Mouse (Mus musculus) gonadal fat pad, adult 2 months (tissue): ENCODE data around the gene Eya2. TPM values are rescaled to one million over a fixed set of nuclear protein-coding genes. Genes with fewer than 3 reads are reported as not detected.
"Not testable (repeated sequence)": the region's sequence is repeated elsewhere in the genome, so short reads cannot be mapped to it uniquely, and the experiment has no call there.

ENCODE experiments used
- DNase-seq: peaks from one replicate; pipeline ENCODE4 v3.0.0-alpha.2; 2012; ENCODE audit warnings: low read depth
- polyA plus RNA-seq: library from polyadenylated mRNA; depleted of rRNA; stranded (reverse); fragments of >200 nt; gene quantifications from 2 replicates; pipeline ENCODE4 v1.2.3, GENCODE M21; 2012

Eya2 gene
- polyA plus RNA-seq, 1 experiment: 30.3 TPM

GRCm38 (mm10) chr2:165769375-165769948 is 174.6 kb downstream of the Eya2 start:
- DNase-seq: no peak

GRCm38 (mm10) chr2:165778927-165779326 is 184.1 kb downstream of the Eya2 start:
- DNase-seq: peak; percentile 88

GRCm38 (mm10) chr2:165782324-165782723 is 187.5 kb downstream of the Eya2 start:
- DNase-seq: no peak

- DNase-seq: no peak
Measured at GRCm38 (mm10) chr2:165785312-165786036, 190.6 kb downstream of the Eya2 start.

- no peak for DNase-seq
Measured at GRCm38 (mm10) chr2:165786467-165786866, 191.6 kb downstream of the Eya2 start.

GRCm38 (mm10) chr2:165788005-165788404 is 193.2 kb downstream of the Eya2 start:
- no peak for DNase-seq

- peak; percentile 56 for DNase-seq
Measured at GRCm38 (mm10) chr2:165788796-165789195, 194.0 kb downstream of the Eya2 start.

GRCm38 (mm10) chr2:165789667-165790066 is 194.8 kb downstream of the Eya2 start:
- DNase-seq: no peak

GRCm38 (mm10) chr2:165791026-165791425 is 196.2 kb downstream of the Eya2 start:
- DNase-seq: no peak

- no peak for DNase-seq
Measured at GRCm38 (mm10) chr2:165791657-165792056, 196.8 kb downstream of the Eya2 start.

- DNase-seq: no peak
Measured at GRCm38 (mm10) chr2:165792431-165793282, 197.8 kb downstream of the Eya2 start.

GRCm38 (mm10) chr2:165793283-165793638 is 198.4 kb downstream of the Eya2 start:
- no peak for DNase-seq

GRCm38 (mm10) chr2:165797876-165798275 is 203.0 kb downstream of the Eya2 start:
- DNase-seq: no peak

- not testable (repeated sequence) for DNase-seq
Measured at GRCm38 (mm10) chr2:165800174-165800573, 205.3 kb downstream of the Eya2 start.

GRCm38 (mm10) chr2:165808179-165808975 is 213.5 kb downstream of the Eya2 start:
- DNase-seq: no peak

- no peak for DNase-seq
Measured at GRCm38 (mm10) chr2:165809091-165809490, 214.3 kb downstream of the Eya2 start.

- DNase-seq: no peak
Measured at GRCm38 (mm10) chr2:165809901-165810477, 215.2 kb downstream of the Eya2 start.

GRCm38 (mm10) chr2:165811536-165811935 is 216.7 kb downstream of the Eya2 start:
- DNase-seq: no peak

GRCm38 (mm10) chr2:165812889-165813288 is 218.1 kb downstream of the Eya2 start:
- no peak for DNase-seq

GRCm38 (mm10) chr2:165815103-165815880 is 220.5 kb downstream of the Eya2 start:
- DNase-seq: no peak

GRCm38 (mm10) chr2:165817437-165817836 is 222.6 kb downstream of the Eya2 start:
- no peak for DNase-seq
